Mouse (Mus musculus) erythroblast, embryonic 14.5 days (primary cell): Measurements from ENCODE around the gene Ptprg. TPM values are rescaled to one million over a fixed set of nuclear protein-coding genes. Genes with fewer than 3 reads are reported as not detected.

Experiments used
- H3K27me3 ChIP-seq: 2 replicates; pipeline ENCODE4 v1.6.1; 2012; ENCODE audit warnings: inconsistent platforms; ENCODE audit not compliant: control insufficient read depth
- H3K36me3 ChIP-seq: 2 replicates; pipeline ENCODE4 v1.6.1; 2012; ENCODE audit warnings: mild to moderate bottlenecking, inconsistent platforms; ENCODE audit not compliant: control insufficient read depth
- H3K4me1 ChIP-seq: 2 replicates; pipeline ENCODE4 v1.6.1; 2012; ENCODE audit warnings: inconsistent platforms; ENCODE audit not compliant: control insufficient read depth
- H3K4me3 ChIP-seq: replicated peaks from 2 replicates; pipeline ENCODE3; 2012; ENCODE audit warnings: moderate library complexity, mild to moderate bottlenecking, inconsistent platforms
- H3K9me3 ChIP-seq: 2 replicates; pipeline ENCODE4 v1.6.1; 2012; ENCODE audit warnings: low read length, inconsistent platforms, mixed read lengths; ENCODE audit not compliant: control insufficient read depth
- GATA1 ChIP-seq: IDR thresholded peaks from 2 replicates; pipeline ENCODE4 v1.6.1; 2012; ENCODE audit warnings: low read length, inconsistent platforms, mixed read lengths
- TAL1 ChIP-seq: IDR thresholded peaks from 3 replicates; pipeline ENCODE4 v1.6.1; 2012; ENCODE audit warnings: low read length, inconsistent platforms, mixed read lengths
- polyA plus RNA-seq: library from polyadenylated mRNA; stranded (reverse); fragments of >175 nt; gene quantifications from 2 replicates; pipeline ENCODE4 v1.2.3, GENCODE M21; 2012

Gene Ptprg
- polyA plus RNA-seq, 1 experiment: not detected

DNA sequence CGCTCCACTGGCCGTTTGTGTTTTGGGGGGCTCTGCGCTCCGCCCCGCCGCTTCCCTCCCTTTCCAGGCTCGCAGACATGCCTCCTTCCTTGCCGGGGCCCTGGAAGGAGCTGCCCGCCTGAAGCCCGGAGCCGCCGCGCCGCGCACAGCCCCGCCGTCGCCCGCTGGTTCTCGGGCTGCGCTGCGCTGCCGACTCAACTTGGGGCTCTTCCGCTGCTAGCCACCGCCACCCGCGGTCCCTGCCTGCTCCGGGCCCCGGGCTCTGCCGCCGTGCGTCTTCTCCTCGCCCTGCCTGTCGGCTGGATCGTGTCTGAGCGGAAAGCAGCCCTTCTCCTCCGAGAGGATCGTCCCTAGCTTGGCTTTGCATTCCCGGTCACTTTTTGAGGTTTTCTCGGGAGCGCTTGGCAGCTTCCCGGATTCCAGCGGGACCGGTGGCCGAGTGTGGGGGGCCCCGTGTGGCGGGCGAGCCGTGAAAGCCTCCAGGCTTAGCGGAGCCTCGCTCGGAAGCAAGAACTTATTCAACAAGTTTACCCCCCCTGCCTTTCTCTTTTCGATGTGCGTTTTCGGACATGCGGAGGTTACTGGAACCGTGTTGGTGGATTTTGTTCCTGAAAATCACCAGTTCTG, 460 bp downstream of the Ptprg start:
- Histone ChIP-seq H3K9me3 (no peaks in the 10 kb centered on the region), H3K4me3 (peak overlapping the region; percentile 49), H3K27me3 (peaks cover 56% of the 10 kb centered on the region), H3K4me1 (no peaks in the 10 kb centered on the region), H3K36me3 (no peaks in the 10 kb centered on the region)
- TF ChIP-seq TAL1: no peak
- no peak for TF ChIP-seq GATA1

DNA sequence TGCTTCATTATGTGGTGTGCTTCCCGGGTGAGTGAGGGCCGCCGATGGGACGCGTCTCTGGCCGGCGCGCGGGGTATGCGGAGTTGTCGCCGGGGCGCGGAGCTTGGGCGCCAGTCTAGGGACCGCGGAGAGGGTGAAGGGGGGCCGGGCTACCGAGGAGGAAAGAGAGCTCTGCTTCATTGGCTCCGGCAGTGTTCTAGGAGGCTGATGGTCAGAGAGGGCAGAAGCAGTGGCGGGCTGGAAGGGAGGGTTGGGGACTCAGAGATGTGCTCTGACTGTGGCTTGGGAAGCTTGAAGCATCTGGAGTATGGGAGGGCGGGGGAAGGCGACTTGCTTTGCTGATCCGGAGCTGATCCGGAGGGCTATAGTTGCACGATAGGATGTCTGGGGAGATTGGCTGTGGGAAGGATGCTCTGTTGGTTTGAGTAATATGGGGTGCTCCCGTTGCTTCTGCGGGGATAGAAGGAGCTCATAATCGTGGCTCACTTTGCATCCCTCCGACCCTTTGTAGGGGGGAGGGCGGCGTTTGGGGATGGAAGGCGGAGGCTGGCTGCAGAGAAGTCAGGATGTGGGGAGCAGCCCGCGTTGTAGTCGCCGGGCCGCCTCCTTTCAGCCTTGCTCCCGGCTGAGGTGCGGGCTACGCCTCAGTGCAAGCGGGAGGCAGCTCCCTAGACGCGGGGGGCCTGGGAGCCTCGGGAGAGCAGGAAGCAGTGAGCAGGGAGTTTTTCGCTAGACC, 1.1 kb downstream of the Ptprg start:
- Histone ChIP-seq H3K27me3 (peaks cover 56% of the 10 kb centered on the region), H3K4me1 (no peaks in the 10 kb centered on the region), H3K4me3 (peak overlapping the region; percentile 49), H3K36me3 (no peaks in the 10 kb centered on the region), H3K9me3 (no peaks in the 10 kb centered on the region)
- TF ChIP-seq GATA1 (no peak), TAL1 (no peak)

DNA sequence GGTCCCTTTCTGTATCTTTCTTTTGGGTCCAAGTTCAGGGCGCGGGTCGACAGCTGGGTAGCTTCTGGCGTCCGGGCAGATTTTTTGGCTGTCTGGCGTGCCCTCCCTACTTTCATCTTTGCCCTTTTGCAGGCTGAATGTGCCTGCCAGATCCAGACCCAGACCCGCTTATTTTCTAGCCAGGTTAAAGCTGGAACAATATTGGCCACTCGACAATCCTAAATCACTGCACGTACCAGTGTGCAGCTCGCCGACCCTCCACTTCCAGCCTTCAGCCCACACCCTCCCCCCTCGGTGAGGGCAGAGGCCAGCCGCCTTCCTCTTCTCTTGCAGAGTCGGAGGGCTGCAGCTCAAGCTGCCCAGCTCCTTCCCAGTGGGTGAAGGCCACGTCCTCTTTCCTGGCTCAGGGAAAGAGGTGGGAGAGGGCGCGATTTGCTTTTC, 1.7 kb downstream of the Ptprg start:
- Histone ChIP-seq H3K4me1 (no peaks in the 10 kb centered on the region), H3K4me3 (peak overlapping the region; percentile 49), H3K27me3 (peaks cover 56% of the 10 kb centered on the region), H3K9me3 (no peaks in the 10 kb centered on the region), H3K36me3 (no peaks in the 10 kb centered on the region)
- TF ChIP-seq GATA1: no peak

DNA sequence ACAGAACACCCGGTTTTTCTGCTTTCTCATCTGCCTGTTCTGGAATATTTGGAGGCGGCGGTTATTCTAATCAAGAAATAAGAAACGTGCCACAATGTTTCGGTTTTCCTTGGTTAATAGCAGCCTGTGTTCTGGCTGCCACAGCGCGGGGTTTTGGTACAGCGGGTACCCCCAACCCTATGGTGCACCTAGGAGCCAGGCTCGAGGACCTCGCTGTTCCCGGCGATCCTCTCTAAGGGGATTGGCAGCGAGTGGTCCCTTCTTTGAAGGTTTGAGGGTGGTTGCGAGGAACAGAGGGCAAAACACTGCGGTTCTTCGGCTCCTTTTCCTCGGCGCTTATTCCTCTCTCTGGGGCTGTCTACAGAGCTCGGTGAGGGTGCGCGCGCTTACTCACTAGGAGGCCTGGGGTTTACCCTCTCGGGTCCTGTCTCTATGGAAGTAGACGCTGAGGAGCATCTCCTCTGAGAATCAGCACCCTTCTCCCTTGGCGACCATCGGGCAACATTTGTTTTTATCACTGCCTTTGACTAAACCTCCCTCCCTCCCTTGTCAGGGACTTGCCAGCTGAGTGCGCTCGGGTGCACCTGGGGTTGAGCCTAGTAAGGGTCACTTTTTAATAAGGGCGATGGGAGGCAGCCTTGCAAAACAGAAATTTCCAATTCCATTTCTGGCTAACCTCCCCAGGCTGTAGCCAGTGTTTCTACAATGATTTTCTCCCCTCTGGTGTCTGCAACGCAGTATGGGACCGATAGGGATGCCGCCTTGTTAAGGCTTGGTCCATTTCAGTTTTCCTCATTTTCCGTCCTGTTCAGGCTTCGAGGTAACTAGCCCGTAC, 2.4 kb downstream of the Ptprg start:
- peaks cover 56% of the 10 kb centered on the region for H3K27me3 ChIP-seq
- H3K4me3 ChIP-seq: no peak overlapping the region

DNA sequence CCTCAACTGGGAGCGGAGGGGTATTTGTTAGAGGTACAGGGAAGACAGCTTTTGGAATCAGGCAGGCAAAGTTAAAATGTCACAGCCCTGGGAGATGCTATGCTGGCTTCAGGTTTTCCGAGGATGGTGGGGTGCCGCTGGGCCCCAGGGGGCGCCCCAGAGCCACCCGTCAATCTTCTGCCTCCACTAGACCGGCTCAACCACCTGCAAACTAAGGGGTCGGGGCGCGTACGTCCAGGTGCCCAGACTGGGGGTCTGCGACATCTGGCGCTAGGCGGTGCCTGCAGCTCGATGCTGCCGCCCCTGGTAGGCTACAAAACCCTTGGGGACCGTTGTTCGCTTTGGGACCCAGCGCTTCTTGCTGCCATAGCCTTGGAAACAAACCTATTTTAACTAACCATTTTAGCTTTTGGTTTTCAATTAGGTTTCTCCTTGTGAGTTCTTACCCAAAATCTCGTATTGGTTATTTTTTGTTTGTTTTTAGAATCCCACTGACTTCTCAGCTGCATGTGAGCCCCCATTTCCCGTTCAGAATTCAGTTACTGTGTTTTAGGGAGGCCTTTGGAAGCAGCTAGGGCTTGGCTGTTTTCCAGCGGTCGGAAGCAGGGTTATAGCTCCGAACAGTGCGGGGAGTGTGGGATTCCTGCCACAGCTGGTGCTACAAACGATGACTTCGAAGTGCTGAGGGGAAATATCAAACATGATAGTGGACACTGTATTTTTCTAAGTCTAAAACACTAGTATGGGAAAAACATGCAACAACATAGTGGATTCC, 3.2 kb downstream of the Ptprg start:
- H3K27me3 ChIP-seq: peaks cover 53% of the 10 kb centered on the region

More for the DNA sequence above, 2.4 kb downstream of the Ptprg start:
- Histone ChIP-seq H3K9me3 (no peaks in the 10 kb centered on the region), H3K36me3 (no peaks in the 10 kb centered on the region), H3K4me1 (no peaks in the 10 kb centered on the region)
- TF ChIP-seq TAL1: no peak
- TF ChIP-seq GATA1: no peak

DNA sequence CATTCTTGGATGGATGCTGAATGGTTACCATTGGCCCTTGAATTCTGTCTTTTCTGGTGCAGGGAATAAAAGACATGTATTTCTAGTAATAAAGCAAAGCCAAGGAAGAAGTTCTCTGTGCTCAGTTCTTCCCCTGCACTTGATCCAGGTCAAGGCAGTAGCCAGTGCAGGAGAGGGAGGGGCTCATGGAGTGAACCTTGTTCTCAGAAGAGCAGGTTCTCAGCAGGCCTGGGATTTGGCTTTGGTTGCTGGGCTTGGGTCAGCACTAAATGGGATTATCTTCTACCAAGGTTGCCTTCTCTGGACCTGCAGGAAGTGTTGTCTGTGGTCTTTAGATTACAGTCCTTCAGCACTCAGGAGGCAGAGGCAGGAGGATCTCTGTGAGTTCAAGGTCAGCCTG, 5.2 kb downstream of the Ptprg start:
- Histone ChIP-seq H3K4me3 (no peak overlapping the region), H3K9me3 (no peaks in the 10 kb centered on the region), H3K36me3 (no peaks in the 10 kb centered on the region), H3K27me3 (peaks cover 34% of the 10 kb centered on the region), H3K4me1 (no peaks in the 10 kb centered on the region)
- TF ChIP-seq GATA1: no peak
- TF ChIP-seq TAL1: no peak

More for the DNA sequence above, 3.2 kb downstream of the Ptprg start:
- H3K9me3 ChIP-seq: no peaks in the 10 kb centered on the region
- H3K4me1 ChIP-seq: no peaks in the 10 kb centered on the region
- TF ChIP-seq TAL1: no peak
- TF ChIP-seq GATA1: no peak
- no peak overlapping the region for H3K4me3 ChIP-seq
- H3K36me3 ChIP-seq: no peaks in the 10 kb centered on the region

DNA sequence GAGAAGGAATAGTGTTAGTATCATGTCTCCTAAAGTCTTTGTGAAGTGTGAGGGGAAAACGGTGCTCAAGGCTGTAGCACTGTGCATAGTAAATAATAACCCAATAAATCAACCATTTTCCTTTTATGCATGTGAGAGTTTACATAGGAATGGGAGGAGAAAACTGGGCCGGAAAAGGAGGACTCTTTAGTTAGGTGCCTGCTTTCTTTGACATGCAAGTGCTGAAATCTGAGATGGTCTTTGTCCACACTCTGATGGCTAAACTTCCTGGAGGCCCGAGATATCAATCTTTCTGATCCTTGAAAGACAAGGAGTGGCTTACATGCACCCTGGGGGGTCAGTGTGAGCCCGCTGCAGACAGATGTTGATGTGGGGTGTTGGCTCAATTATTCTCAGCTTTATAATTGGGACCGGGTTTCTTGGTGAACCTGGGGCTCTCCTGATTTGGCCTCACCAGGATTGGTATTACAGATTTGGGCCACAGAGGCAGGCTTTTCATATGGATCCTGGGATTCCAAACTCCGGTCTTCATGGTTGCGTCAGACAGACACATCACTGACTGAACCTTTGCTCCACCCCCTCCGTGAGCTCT, 7.4 kb downstream of the Ptprg start:
- no peaks in the 10 kb centered on the region for H3K36me3 ChIP-seq
- H3K4me1 ChIP-seq: no peaks in the 10 kb centered on the region
- TF ChIP-seq GATA1: no peak
- TF ChIP-seq TAL1: no peak
- no peak overlapping the region for H3K4me3 ChIP-seq
- no peaks in the 10 kb centered on the region for H3K9me3 ChIP-seq
- peaks cover 11% of the 10 kb centered on the region for H3K27me3 ChIP-seq

DNA sequence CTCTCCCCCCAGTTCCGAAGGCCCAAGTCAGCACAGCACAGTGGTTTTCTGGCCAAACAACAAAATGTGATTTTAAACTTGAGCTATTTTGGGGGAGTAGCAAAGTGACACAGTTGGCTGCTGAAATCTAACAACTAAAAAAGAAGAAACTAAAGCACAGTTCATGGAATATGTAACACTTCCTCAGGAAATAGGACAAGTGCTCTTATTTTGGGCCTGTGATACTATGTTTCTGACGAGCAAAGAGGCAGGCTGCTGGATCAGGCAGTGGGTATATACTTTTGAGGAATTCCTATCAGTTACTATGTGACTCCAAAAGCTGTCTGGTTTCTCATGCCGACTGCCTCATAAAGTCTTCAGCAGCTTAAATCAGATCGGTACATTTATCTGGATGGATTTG, 8.1 kb downstream of the Ptprg start:
- Histone ChIP-seq H3K27me3 (peaks cover 5% of the 10 kb centered on the region), H3K4me1 (no peaks in the 10 kb centered on the region), H3K36me3 (no peaks in the 10 kb centered on the region), H3K4me3 (no peak overlapping the region), H3K9me3 (no peaks in the 10 kb centered on the region)
- no peak for TF ChIP-seq TAL1
- TF ChIP-seq GATA1: no peak
